Mouse (Mus musculus) left cerebral cortex, postnatal 4 days (tissue): ENCODE measurements around the gene Ifit3. TPM values are rescaled to one million over a fixed set of nuclear protein-coding genes. Genes with fewer than 3 reads are reported as not detected.
"Not testable (repeated sequence)": the region's sequence is repeated elsewhere in the genome, so short reads cannot be mapped to it uniquely, and the experiment has no call there.

Experiments
- DNase-seq: peaks from one replicate; pipeline ENCODE4 v3.0.0-alpha.2; 2022
- intact Hi-C: fragments of 180-260 bp; cut with DNase I; formaldehyde crosslinking; loops from one replicate; pipeline ENCODE4 v1.15.1; 2025
- total RNA-seq, 2 experiments: library from RNA; stranded (reverse); gene quantifications; 2 replicates each; pipeline ENCODE4 v1.2.3; 2021

Gene Ifit3
- total RNA-seq, 2 experiments from 2014 or later = 0.81 to 1.0 TPM

- intact Hi-C loops, DNase-seq: not testable (repeated sequence)
These were observed 2.6 kb downstream of the Ifit3 start for GRCm38 (mm10) chr19:34585740-34586458.

GRCm38 (mm10) chr19:34587898-34588692 is 4.8 kb downstream of the Ifit3 start:
- intact Hi-C loops, DNase-seq: not testable (repeated sequence)

- intact Hi-C loops = no loop called here
- DNase-seq = no peak
These were observed 5.6 kb downstream of the Ifit3 start for GRCm38 (mm10) chr19:34588959-34589358.

- DNase-seq = no peak
These were observed 10.1 kb downstream of the Ifit3 start for GRCm38 (mm10) chr19:34593456-34593855.

GRCm38 (mm10) chr19:34594523-34594922 is 11.2 kb downstream of the Ifit3 start:
- intact Hi-C loops, DNase-seq: not testable (repeated sequence)

More at GRCm38 (mm10) chr19:34593456-34593855, 10.1 kb downstream of the Ifit3 start:
- intact Hi-C loops = no loop called here

- intact Hi-C loops = no loop called here
- DNase-seq = no peak
These were observed 13.5 kb downstream of the Ifit3 start for GRCm38 (mm10) chr19:34596811-34597210.

GRCm38 (mm10) chr19:34598341-34598740 is 15.0 kb downstream of the Ifit3 start:
- intact Hi-C loops = no loop called here
- peak; percentile 37 for DNase-seq

- DNase-seq, intact Hi-C loops: not testable (repeated sequence)
These were observed 15.9 kb downstream of the Ifit3 start for GRCm38 (mm10) chr19:34599250-34599649.

- DNase-seq, intact Hi-C loops: not testable (repeated sequence)
These were observed 18.6 kb downstream of the Ifit3 start, which contains the start of gene Ifit1bl1 for GRCm38 (mm10) chr19:34601888-34602287. Gene Ifit1bl1, minus strand, starts transcription at chr19:34601956.

- no peak for DNase-seq
- intact Hi-C loops = no loop called here
These were observed 22.1 kb downstream of the Ifit3 start for GRCm38 (mm10) chr19:34605472-34605871.

- DNase-seq, intact Hi-C loops: not testable (repeated sequence)
These were observed 24.1 kb downstream of the Ifit3 start, which contains the start of gene Ifit3b for GRCm38 (mm10) chr19:34607237-34608051. Gene Ifit3b, plus strand, starts transcription at chr19:34607970.

- intact Hi-C loops, DNase-seq: not testable (repeated sequence)
These were observed 26.8 kb downstream of the Ifit3 start for GRCm38 (mm10) chr19:34610118-34610517.

GRCm38 (mm10) chr19:34612243-34613001 is 29.1 kb downstream of the Ifit3 start:
- DNase-seq, intact Hi-C loops: not testable (repeated sequence)

- intact Hi-C loops = no loop called here
- DNase-seq = no peak
These were observed 37.5 kb downstream of the Ifit3 start for GRCm38 (mm10) chr19:34620871-34621270.

- intact Hi-C loops = no loop called here
- DNase-seq = no peak
These were observed 40.5 kb downstream of the Ifit3 start for GRCm38 (mm10) chr19:34623781-34624180.

- DNase-seq = no peak
- intact Hi-C loops = no loop called here
These were observed 41.3 kb downstream of the Ifit3 start for GRCm38 (mm10) chr19:34624663-34625062.

- DNase-seq = no peak
- intact Hi-C loops = no loop called here
These were observed 44.2 kb downstream of the Ifit3 start for GRCm38 (mm10) chr19:34627496-34627895.

- no peak for DNase-seq
- intact Hi-C loops = loop anchor here (10.0 kb wide), 1 partner anchor 87 kb away; no protein-coding TSS in a partner anchor
These were observed 48.2 kb downstream of the Ifit3 start for GRCm38 (mm10) chr19:34631487-34631886.

GRCm38 (mm10) chr19:34633484-34633883 is 50.2 kb downstream of the Ifit3 start:
- intact Hi-C loops = loop anchor here (10.0 kb wide), 1 partner anchor 89 kb away; no protein-coding TSS in a partner anchor
- no peak for DNase-seq
